Mouse (Mus musculus) small intestine, adult 2 months (tissue): ENCODE data around the gene Plxdc2.

Experiments used
- CTCF ChIP-seq: fragments of 200-500 bp; IDR thresholded peaks from 2 replicates; pipeline ENCODE4 v1.5.1; 2012; ENCODE audit warnings: low read depth, mild to moderate bottlenecking, control low read depth, inconsistent platforms, low read length, moderate library complexity, mixed read lengths; ENCODE audit not compliant: insufficient replicate concordance, insufficient read length; ENCODE audit errors: extremely low read depth
- POLR2A ChIP-seq: fragments of 200-500 bp; IDR thresholded peaks from 2 replicates; pipeline ENCODE4 v1.6.1; 2012; ENCODE audit warnings: low read depth, mild to moderate bottlenecking, control low read depth, inconsistent platforms, low read length, moderate library complexity

DNA sequence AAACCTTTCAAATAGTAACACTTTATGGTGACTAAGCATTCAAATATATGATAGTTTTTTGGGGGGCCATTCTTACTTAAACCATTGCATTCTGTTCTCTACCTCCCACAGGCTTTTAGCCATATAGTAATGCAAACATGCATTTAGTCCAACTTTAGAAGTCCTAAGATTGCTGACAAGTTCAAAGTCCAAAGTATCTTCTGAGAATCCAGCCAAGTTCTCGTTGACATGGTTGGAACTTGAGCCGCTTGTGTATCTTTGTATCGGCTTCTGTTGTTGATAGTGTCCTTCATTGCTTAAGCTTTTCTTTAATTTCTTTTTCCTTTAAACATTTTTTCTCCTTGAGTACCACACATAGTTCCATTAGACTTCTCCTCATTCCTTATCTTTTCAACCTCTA is 286.0 kb downstream of the Plxdc2 start:
- TF ChIP-seq CTCF: no peak
- TF ChIP-seq POLR2A: no peak
